Mouse (Mus musculus) left cerebral cortex, adult 11 months (tissue): Measurements from ENCODE around the gene Shb.

ENCODE experiments used
- DNase-seq: peaks from one replicate; pipeline ENCODE4 v3.0.0; 2022; ENCODE audit warnings: low spot score

The Shb gene

GRCm38 (mm10) chr4:45527562-45528354 is 4.5 kb downstream of the Shb start:
- DNase-seq, result no peak

DNA sequence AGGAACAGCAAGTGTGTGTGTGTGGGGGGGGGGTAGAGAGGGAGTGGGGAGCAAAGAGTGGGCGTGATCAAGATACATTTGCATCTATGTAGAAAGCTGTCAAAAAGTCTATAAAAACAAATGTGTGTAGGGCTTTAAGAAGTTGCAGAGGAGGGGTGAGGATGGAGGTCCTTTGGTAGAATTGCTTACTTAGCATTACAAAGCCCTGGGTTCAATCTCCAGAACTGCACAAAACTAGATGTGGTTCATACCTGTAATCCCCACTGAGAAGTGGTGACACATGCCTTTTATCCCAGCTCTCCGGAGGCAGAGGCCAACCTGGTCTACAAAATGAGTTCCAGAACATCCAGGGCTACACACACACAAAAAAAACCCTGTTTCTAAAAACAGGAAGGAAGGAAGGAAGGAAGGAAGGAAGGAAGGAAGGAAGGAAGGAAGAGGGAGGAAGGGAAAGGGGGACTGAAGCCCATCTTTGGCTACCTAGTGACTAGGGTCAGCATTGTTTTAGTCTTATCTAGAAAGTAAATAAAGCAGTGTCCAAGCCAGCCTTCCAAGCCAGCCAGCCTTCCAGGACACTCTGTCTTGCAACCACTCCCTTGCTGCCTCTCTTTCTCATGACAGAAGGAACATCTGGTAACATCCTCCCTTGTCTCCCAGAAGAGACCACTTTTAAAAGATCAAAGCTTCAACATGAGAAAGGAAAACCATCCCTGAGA is 5.3 kb downstream of the Shb start:
- no peak for DNase-seq

GRCm38 (mm10) chr4:45526175-45526574 is 6.1 kb downstream of the Shb start:
- DNase-seq, result no peak

GRCm38 (mm10) chr4:45525541-45525940 is 6.7 kb downstream of the Shb start:
- DNase-seq, result no peak

GRCm38 (mm10) chr4:45524602-45525001 is 7.7 kb downstream of the Shb start:
- no peak for DNase-seq

DNA sequence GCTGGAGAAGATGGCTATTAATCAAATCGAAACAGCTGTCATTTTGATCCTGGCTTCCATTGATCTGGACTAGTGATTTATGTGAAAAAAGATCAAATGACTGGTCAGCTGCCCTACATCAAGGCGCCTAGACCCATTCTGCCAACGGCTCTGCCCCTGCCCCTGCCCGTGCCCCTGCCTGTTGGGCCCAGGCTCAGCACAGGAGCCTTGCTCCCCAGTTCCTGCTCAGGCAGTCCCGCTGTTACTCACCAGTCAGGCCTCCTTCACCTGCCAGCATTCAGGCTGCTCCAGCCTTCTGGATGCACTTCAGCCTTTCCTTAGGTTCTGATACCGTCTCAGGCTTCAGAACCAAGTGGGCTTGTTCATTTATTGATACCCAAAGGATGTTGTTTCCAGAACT is 8.9 kb downstream of the Shb start:
- no peak for DNase-seq

DNA sequence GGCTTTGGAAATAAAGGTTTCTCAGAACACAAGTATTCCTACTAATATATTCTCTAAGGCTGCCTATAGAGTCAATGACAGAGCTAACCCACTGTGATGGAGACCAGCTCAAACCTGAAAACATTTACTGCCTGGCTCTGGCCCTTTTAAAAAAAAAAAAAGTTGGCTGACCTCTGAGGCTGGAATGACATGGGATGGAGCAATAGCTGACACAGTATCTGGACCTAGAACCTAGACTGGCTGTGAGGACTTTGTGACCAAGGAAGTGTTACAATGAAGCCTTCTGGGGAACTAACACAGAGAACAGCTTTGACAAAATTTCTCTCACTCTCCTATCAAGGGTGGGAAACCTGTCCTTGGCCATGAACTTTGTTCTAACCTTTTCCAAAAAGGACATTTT is 9.3 kb downstream of the Shb start:
- DNase-seq, result no peak

- no peak for DNase-seq
Observed at GRCm38 (mm10) chr4:45522583-45522900, 9.7 kb downstream of the Shb start.

DNA sequence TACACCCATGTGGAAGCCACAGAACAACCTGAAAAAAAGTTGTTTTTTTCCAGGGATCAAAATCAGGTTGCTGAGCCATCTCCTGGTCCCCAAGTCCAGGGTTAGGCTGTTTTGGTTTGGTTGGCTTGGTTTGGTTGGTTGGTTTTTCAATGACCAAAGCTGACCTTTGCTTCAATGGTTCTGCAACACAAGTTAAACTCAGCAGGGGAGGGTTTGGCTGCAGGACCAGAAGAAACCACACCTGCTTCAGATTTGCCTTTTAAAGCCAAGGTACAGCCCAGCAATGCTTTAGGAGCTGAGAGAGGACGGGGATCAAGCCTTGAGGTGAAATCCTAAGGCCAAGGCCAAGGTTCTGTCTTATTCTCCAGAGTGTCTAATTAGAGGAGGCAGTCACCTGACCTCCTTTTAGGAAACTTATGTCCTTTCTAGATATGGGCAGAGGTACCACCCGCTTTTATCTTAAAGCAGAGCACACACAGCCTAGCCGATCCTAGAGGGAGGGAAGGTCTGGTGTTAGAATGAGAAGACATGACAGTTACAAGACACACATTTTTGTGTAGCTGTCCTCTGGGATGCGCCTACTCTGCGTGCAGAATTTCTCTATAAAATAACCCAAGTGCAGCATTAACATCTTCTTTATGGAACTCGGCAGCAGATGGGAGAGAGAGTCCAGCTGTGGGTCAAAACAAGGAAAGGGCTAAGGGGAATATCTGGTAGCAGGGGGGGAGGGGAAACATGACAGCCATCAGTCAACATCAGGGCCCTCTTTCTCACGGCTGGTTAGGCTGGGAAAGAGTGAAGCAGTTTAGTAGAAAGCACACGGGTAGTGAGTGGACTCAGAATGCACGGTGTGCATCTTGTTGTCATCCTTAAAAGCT is 10.3 kb downstream of the Shb start:
- DNase-seq, result no peak

- DNase-seq, result no peak
Observed at GRCm38 (mm10) chr4:45520375-45520774, 11.9 kb downstream of the Shb start.

DNA sequence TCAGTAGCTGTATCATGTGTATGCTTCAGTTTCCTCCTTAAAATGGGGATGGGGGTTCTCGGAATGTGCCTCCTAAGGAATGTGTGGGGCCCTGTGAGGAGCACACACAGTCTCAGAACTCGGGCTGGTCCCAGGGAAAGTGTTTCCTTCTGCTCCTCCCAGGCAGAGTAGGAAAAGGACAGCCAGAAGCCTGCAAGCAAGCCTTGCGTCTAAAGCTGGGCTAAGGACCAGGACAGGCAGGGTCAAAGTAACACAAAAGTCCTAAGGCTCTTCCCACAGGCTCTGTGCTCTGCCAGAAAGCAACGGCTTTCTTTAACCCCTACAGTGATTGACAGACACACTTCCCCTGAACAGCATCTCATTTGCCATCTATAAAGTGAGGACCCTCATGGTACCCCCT is 14.9 kb downstream of the Shb start:
- no peak for DNase-seq

GRCm38 (mm10) chr4:45515894-45516293 is 16.4 kb downstream of the Shb start:
- DNase-seq, result no peak

- no peak for DNase-seq
Observed at GRCm38 (mm10) chr4:45514406-45514805, 17.9 kb downstream of the Shb start.

- DNase-seq, result no peak
Observed at GRCm38 (mm10) chr4:45513791-45514293, 18.4 kb downstream of the Shb start.

DNA sequence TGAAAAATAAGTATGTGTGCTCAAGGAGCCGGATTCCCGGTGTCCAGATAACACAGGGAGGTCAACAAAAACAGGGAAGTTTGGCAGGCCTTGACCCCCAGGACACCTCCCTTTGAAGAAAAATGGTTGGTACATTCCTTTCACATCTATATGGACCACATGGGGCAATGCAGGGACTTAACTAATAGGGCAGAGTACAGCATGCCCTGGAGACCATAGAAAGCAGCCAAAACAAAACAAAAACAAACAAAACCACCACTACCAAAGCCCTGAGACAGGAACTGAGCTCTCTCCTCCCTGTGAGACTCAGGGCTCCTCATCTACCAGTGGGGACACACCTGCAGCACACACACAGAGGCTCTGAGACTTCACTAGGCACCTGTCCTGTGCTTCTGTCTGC is 18.9 kb downstream of the Shb start:
- no peak for DNase-seq

GRCm38 (mm10) chr4:45510163-45510562 is 22.1 kb downstream of the Shb start:
- DNase-seq, result no peak

GRCm38 (mm10) chr4:45509416-45509815 is 22.9 kb downstream of the Shb start:
- no peak for DNase-seq

DNA sequence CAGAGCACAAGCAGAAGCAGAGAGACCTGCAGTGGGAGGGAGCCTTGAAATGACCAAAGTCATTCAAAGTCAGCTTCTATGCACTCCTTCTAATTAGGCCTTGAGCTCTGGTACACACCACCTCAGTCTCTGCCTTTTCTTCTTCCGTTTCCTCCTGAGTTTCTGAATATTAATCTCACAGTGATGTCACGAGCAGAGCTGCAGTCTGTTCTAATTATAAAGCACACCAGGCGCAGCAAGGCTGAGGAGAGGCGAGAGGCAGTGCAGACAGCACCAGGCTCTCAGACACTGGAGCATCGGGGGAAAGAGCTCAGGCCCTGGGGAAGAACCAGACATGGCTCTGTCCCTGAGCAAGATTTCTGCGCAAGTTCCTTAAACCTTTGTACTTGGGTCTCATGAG is 23.8 kb downstream of the Shb start:
- DNase-seq, result no peak

GRCm38 (mm10) chr4:45507476-45507875 is 24.8 kb downstream of the Shb start:
- no peak for DNase-seq

DNA sequence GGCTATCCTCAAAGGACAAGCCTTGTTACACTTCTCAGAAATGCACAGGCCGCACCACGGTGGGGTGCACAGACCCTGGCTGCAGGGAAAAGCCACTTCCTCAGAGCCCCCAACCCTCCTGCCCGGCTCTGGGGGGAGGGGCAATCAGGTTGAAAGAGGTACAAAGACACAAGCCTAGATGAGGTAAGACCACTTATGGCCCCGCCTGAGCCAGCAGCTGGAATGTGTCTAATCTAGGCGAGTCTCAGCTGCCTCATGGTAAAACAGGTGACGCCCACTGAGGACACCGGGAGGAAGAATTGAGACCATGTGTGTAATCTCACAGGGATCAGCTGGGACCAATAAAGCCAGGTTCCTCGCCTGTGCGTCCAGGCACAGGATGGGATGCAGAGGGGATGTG is 25.2 kb downstream of the Shb start:
- no peak for DNase-seq

DNA sequence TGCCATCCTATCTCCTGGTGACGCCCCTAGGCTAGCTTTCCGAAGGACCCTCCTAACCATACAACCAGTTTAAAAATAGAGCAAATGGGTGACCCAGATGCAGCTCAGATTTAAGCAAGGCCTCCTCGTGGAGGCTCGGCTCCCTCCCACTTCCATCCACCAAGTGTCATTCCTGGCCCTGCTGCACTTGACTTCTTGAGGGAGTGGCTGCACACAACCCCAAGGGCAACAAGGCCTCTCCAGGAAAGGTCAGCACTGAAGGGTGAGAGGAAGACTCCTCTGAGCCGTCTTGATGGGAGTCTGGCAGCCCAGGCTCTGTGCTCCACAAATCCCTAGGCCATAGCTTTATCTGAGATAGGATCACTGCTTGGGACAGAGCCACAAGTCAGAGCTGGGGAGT is 25.7 kb downstream of the Shb start:
- DNase-seq, result no peak

DNA sequence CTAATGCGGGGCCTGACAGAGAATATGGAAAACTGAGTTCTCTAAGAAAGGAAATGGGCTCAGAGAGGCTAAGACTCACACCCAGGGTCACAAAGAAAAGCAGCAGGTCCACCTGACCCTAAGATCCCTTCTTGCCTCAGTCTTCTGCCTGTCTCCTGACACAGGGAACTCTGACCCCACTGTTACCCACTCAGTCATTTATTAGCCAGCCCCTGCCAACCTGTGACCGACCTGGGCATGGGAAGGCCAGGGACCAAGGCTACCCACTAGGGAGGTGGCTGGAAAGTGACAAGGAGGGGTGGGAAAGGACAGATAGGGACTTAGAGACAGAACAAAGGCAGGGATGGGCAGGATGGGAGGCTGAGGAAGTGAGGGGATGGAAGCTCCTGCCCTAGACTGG is 26.6 kb downstream of the Shb start:
- DNase-seq, result no peak

- no peak for DNase-seq
Observed at GRCm38 (mm10) chr4:45505191-45505590, 27.1 kb downstream of the Shb start.
